Mouse (Mus musculus) megakaryocyte, adult 5-6 weeks (primary cell): Measurements from ENCODE around the gene Arhgdia. TPM values are rescaled to one million over a fixed set of nuclear protein-coding genes. Genes with fewer than 3 reads are reported as not detected.
A peak's percentile ranks its signal among the peaks of the same experiment; 100 is the strongest.

Source experiments
- ATAC-seq: 2 replicates; pipeline ENCODE4 v1.8.0; 2016; ENCODE audit warnings: mild to moderate bottlenecking, inconsistent platforms; ENCODE audit not compliant: poor library complexity, severe bottlenecking
- total RNA-seq, 2 experiments: library from RNA; stranded (forward) in 1 of 2; stranded (reverse) in 1 of 2; fragments of 153-499, 151-499 nt in 1 of 2; fragments of 221-1000, 200-1000 nt in 1 of 2; gene quantifications; 2 replicates each; pipeline versions ENCODE4 v1.2.3 to v1.2.4; 2015 to 2017

Gene Arhgdia
- total RNA-seq, 2 experiments from 2014 or later, result 226 to 521 TPM

DNA sequence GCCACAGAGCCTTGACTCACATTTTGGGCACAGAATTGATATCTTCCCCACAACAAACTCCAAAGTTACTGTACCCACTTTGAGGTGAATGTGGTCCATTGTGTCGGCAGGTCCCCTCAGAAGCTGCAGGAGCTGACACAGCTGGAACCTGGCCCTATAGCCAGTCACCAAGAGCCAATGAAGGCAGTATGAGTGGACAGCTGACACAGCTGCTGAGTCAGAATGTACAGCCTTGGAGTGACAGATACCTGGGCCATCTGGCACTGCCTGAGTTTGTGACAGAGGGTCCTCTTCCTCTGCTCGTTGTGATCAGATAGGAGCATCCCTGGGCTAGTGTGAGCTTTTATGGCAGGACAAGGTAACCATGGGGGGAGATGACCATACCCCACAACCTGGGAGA, 26.2 kb downstream of the Arhgdia start:
- no peak for ATAC-seq

DNA sequence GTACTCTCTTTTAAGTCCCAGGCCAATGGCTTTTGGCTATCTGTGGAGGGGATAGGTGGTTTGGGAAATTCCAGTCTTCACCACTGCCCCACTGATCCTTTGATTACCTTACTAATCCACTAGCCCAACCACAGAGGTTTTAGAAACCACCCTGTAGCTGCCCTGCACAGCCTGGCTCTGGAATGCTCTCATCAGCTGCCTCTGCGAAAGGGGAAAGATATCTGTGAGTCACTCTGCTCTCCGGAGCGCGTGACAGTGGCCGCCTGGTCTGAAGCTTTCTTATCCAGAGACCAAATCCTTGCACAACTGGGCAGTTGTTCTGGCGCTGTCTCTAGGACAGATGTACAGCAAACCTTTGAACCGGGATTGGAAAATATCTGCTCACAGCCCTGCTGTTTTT, 26.6 kb downstream of the Arhgdia start:
- no peak for ATAC-seq

DNA sequence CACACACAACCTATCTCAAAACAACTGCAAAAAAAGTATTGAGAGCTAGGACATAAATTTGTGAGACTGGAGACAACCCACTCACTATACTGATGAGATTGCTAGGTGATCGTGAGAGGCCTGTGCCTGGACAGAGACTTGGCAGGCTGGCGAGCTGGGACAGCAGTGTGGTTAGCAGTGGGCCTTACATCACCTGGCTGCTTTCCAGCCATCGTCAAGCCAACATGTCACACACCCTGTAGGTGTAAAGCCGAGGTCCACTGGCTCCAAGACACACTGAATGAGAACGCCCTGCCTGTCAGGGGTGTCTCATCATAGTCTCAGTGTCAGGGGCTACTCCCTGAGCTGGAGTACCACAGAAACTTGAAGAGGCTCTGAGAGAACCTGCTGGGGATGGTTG, 28.7 kb downstream of the Arhgdia start:
- ATAC-seq, result no peak

DNA sequence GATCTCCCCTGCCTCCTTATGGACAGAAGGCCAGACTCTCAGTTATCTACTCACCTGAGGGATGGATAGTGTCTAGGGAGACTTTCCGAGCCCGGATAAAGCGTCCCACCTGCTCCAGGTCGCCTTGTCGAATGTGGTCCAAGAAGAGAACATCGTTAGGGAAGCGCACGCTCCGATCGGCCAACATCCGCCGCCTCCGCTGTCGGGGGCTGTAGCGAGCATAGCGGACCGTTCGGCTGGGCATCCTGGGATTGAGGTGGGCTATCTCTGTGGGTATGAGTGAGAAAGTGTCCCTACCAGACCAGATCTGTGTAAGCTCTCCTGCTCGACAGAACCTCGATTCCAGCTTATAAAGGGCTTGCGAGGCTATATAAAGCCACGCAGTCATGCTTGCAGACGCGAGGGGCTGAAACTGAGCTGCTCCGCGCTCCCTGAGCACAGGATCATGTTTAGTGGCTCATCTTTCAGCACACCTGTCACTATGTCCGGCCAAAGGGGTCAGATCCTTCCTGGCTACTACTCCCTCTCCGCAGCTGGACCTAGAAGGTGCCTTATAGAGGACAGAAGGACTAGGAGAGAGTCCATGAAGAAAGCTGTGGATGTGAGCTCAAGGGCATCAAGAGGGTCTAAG, 30.5 kb downstream of the Arhgdia start, which contains the start of gene Ppp1r27:
Ppp1r27 (minus strand) TSS at position 323 of the 631 bp plus-strand sequence.
- no peak for ATAC-seq

DNA sequence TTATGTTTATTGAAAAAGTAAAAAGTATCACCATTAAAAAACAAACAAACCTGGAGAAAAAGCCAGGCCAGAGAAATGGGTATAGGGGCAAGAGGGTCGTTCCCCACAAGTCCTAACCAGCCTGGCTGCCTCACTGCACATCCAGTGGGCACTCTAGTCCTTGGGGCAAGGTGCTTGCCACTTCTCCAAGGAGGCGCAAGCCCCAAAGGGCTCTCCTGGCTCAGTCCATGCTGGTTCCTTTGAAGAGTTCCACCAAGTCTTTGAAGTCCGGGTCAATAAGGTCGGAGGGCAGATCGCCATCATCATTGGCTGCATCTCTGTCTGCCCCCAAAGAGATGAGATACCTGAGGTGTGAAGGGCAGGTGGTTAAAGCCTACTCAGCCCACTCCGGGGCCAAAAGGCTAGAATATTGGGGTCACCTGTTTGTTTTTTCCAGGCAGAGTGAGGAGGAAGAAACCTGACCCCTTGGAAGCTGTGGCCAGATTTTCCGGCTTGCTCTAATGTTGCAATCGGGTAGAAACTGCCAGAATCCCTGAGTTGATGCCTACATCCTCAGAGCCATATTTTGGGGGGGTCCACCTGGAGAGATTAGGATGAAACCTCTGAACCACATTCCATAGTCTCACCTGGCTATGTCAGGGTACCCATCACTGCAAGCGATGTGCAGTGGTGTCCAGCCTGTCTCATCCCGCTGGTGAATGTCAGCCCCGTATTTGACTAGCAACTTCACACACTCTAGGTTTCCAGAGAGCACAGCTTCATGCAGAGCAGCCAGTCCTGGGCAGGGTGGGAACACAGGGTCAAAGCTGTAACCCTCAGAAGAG, 31.2 kb downstream of the Arhgdia start:
- ATAC-seq, result no peak

DNA sequence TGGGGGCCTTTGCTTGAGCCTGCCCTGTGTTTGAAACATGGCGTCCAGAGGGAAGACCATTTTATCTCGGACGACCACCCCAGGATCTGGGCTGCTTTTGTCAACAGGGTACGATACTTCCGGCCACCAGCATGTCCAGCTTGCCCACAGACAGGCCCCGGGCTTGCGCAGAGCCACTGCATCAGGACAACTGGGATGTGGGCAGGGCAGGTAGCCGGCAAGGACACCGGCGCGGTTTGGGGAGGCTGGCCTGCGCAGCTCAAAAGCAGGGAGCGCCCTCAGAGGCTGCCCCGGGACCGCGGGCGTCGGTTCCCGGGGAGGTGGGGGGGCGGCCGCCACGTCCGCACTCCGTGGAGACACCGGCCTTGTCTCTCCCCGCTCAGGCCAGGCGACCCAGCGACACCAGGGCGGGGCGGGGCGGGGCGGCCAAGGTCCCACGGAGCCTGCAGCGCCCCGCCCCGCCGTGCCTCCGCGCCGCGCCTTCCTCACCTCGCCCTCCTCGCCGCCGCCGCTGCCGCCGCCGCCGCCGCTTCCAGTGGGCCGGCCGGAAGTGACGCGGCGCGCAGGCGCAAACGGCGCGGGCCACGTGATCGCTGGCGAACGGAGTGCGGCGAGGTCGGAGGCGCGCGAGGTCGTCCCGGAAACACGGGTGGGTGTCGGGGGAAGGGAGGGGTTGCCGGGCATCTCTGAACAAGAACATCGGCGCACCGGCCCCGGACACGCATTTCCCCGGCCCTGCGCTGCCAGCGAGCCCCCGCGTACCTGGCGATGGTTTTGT, 32.1 kb downstream of the Arhgdia start, which contains the start of gene Mcrip1:
Mcrip1 (minus strand) TSS at position 560 of the 778 bp plus-strand sequence.
- ATAC-seq, result peak; percentile 89

DNA sequence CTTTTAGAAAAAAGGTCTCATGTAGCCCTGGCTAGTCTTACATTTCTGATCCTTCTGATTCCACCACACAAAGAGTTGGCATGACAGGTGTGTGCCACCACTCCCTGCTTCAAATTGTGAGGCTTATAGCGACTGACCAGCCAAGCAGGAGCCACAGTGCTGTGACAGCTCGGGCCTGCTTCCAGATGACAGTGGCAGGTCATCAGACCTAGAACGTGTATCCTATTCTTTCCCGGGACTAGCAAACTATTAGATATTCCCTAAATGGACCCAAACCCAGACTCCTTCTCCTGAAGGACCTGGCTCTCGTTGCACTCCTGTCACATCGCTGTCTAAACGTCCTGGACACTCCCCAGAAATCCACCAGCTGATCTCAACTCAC, 32.6 kb downstream of the Arhgdia start:
- no peak for ATAC-seq

DNA sequence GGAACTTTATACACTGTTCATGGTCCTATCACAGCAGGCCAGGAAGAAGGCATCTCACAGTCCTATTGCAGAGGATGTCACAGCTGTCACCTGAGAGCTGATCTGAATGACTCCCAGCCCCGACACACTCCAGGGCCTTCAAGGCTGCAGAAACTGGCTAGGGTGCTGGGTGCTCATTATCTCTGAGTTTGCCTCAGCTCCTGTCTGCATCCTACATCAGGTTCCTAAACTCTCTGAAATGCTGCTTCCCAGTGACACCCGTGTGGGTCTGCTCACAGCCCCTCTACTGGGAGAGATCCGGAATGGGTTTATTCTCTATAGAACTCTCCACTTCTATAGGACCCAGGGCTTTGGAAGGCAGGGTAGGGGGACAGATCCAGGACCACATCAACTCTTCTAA, 33.2 kb downstream of the Arhgdia start:
- ATAC-seq, result no peak

DNA sequence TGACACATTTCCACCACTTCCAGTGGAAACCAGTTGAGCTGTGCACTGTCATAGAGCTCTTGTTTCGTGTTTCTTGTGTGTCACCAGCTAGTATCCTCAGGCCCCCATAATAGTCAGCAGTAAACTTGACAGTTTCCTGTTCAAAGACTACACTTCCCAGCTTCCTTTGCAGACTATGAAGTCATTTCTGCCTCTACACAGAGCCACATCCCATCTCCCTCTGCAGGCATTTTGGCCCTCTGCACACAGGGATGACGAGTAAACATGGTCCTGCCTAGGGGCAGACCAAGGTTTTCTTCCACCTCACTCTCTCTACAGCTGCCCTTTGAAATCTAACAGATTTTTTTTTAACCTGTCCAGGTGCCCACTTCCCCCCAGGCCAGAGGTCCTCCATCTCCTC, 34.0 kb downstream of the Arhgdia start:
- ATAC-seq, result no peak; the same call in 1 of the 2 replicates

DNA sequence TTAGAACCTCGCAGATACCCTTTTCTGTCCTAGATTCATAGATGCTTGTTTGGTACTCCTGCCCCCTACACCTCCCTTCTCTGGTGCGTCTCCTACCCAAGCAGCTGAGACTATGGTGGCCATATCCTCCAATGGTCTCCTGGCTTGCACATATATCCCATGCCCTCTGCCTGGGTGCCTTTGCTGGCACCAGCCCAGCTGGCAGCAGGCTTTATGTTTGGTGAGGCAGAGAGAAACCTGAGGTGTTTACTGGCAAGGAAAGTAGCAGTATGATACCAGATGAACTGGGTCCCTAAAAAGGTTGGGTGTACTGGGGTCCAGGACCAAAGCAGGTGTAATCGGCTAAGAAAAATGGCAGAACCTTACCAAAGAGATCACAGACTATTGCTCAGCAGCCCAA, 35.5 kb downstream of the Arhgdia start:
- no peak for ATAC-seq

DNA sequence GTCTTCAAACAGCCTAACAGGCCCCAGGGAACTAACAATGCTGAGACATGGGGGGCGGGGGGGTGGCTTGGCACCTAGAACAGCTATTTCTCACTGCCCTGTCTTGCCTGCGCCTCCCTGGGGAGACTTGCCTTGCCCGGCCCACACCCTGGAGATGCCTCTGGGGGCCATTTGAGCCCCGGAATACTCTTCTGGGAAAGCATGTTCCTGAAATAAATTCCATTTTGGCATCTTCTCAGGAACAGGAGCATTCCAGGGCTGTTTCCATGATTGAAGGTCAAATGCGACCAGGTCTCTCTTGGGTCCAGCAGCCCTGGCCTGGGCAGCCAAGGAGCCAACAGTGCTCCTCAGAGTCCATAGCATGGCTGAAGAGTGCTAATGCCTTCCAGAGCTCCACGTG, 39.0 kb downstream of the Arhgdia start:
- ATAC-seq, result no peak

DNA sequence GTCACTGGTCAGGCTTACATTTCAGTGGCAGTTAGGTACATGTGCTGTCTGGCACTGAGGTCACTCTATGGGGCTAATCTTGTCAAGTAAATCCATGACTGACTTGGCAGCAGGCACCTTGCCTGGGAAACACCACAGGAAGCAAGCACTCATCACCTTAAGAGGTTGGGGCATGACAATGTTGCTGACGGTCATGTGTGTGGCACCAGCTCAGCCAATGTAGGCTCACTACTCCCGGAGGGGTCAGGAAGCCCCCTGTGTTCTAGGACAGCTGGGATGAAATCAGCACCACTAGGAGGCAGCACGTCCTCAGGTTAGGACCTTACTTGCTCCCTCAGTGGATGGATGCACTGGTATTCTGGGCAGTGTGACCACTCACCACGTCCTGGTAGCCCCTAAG, 39.5 kb downstream of the Arhgdia start:
- no peak for ATAC-seq

DNA sequence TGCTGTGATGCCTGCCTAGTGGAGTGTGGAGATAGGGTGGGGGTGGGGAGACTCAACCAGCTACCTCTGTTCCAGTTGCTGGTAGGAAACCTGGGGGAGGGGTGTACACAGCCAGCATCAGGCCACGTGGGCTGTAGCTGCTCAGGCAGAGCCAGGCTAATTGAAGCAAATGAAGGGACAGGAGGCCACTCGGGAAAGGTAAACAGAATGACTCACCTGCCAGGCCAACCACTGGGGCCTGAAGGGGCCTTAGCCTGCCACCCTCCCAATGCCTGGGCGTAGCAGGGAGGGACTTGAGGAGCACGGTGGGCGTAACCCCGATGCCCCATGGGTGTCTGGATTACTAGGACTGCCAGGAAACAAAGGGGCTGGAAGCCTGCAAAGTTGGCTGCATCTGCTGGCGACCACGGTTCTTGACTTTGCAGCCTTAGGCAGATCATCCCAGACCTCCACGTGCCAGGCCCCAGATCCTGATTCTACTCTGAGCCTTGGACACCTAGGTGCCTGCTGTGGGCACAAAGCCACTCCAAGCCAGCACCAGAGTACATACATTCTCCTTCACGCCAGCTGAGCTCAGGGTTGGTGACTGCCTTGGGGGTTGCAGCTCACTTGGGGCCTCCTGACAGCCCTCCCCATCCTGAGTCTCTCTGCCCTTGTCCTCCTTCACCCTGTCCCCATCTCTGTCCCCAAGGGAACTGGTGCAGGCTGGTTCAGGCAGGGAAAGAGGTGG, 42.0 kb downstream of the Arhgdia start:
- no peak for ATAC-seq

DNA sequence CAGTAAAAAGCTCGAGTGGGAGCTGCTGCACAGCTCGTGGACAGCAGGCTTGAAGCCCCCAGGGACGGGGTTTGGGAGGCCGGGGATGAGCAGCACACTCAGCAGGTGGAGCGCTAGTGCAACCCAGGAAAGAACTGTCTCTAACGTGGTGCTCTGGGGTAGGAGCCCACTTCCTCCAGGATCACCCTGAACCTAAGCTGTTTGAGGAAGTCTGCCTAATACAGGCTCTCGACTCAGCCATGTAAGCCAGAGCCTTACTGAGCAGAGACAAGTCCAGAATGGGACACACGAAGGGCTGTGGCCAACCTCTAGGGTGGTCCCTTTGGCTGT, 42.5 kb downstream of the Arhgdia start:
- ATAC-seq, result peak; percentile 74

DNA sequence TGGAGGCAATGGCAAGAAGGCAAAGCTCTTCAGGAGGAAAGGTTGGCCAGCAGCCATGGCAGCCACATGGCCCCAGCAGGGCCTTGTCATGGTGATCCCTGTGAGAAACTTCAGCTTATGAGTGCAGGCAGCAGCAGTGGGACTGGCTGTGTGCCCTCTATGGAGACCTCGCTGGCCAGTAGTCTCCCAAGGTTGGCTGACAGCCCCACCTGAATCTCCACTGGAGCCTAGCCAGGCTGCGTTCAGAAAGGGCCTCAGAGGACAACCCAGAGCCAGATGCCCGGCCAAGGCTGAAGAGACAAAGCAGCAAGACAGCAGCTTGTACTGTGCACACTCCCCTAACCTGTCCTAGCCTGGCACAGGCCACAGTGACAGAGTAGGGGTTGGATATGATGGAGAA, 42.9 kb downstream of the Arhgdia start:
- ATAC-seq, result no peak

DNA sequence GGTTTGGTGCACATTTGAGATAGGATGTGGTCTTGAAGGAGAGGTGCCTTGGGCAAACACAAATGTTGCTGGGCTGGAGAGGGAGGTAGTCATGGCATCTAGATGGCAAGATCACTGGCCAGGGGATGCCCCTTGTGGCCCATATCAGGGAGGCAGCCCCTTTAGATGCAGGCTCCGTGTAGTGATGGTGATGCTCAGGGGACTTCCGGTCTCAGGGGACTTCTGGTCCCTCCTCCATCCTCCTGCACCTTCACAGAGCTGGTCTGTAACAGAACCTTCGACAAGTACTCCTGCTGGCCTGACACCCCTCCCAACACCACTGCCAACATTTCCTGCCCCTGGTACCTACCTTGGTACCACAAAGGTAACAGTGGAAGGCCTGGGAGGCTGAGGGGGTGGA, 45.6 kb downstream of the Arhgdia start:
- ATAC-seq, result no peak

DNA sequence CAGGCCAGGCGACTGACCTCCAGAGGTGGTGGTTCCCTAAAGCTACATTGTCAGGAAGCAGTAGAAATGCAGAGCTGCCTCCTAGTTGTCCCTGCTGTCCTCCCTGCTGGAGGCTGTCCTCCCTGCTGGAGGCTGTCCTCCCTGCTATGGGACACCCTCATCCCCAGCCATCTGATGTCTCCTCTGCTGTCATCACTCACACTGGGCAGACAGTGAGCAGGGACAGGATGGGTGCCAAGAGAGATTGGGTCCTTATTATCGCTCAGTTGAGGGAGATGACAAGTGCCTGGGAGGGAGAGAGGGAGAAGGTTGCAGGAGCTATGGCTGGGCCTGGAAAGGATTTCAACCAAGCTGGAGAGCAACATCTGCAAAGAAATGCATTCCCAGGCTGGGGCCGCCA, 46.3 kb downstream of the Arhgdia start:
- no peak for ATAC-seq

DNA sequence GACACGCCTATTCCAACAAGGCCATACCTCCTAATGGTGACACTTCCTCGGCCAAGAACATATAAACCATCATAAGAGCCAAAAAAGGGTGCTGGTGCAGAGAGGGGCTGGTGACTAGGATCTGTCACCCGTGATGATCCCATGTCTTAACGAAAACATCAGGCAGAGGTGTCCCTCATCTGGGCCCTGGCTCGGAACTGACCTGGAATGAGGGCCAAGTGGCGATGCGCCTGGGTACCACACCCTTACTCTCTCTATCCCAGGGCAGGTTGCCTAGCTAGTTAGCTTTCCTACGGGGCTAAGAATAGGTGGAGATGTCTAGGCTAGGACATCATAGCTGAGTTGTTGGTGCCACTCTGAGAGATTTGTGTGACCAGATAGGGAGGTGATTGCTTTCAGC, 47.3 kb downstream of the Arhgdia start:
- ATAC-seq, result no peak

DNA sequence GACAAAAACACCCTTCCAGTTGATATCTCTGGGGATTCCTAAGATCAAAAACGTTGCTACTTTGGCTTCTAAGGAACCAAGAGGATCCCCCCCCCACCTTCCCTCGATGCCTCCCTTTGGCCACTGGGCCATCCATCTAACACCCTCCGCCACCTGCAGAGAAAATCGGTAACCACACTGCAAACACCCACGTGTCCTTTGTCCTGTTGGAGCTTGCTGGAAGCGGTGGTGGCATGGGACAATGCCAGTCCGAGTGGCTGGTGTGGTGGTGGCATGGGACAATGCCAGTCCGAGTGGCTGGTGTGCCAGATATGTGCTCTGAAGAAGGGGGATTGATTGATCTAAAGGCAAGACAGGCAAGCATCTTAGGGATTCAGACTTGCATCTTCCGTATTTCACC, 49.8 kb downstream of the Arhgdia start:
- ATAC-seq, result no peak

DNA sequence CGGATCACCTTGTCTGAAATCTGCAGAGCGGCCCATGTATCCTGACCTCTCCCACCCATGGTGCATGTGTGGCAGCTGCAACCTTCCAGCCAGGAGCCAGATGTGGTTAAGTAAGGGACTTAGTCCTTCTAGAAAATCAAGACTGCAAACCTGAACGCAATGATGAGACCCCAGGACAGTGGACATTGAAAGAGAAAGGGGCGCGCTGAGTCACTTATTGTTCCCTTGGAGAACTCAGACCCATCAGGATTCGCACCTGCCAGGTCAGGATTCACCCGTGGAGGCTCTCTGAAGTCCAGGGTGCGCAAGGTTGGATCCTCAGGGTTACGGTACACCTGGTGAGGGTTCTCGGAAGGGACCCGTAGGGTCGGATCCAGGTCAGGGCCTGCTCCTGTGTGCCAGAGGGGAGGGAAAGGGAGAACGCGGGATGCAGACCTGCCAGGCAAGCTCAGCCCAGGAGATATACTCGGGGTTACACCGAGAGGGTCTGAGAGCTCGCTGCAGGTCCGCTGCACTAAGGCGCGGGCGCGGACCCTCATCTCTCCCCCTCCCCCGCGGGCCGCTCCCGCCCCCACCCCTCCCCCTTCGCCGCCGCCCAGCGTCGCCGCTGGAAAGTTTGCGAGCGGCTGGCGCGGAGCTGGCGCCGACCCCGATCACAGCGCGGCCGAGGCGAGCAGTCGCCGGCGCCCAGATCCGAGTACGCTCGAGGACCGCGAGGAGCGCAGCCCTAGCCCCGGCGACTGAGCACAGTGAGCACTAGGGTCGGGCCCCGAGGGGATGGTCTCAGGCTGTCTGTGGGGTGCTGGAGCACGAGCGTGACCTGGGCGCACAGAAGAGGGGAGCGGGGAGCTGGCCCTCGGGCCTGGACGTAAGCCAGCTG, 51.1 kb downstream of the Arhgdia start, which contains the start of gene Gcgr:
Gcgr (plus strand) TSS at position 615 of the 880 bp plus-strand sequence.
- 0 out of 2 replicates have a peak, but pooled peaks have one; percentile 28 for ATAC-seq
